Mouse (Mus musculus): ENCODE results near the gene BC080695. TPM values are rescaled to one million over a fixed set of nuclear protein-coding genes. Genes with fewer than 3 reads are reported as not detected.
"Not testable (repeated sequence)": the region's sequence is repeated elsewhere in the genome, so short reads cannot be mapped to it uniquely, and the experiment has no call there.

Gene BC080695
- total RNA-seq (2021) (not detected), polyA plus RNA-seq (2012; rRNA removed) (not detected in 2 replicates)
- long read RNA-seq: 0 reads

DNA sequence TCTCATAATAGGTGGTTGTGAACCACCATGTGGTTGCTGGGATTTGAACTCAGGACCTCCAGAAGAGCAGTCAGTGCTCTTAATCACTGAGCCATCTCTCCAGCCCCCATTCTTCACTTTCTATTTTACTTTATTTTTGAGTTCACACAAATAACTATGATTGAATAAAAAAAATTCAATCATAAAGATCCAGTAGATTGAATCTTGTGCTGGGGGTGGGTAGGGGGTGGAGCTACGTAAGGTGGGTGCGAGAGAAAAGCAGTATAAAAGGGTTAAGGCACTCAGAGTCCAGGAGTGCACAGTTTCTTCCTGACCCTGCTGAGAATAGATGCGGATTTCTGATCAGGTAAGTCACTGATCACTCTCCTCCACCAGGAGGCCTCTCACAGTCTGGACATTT, at the start of gene BC080695, which contains the start of gene Gm13057:
TSS of gene BC080695 (plus strand) at position 301 of the 400 bp plus-strand sequence.
TSS of gene Gm13057 (plus strand) at position 310 of the 400 bp plus-strand sequence.
- DNase-seq: not testable (repeated sequence)

DNA sequence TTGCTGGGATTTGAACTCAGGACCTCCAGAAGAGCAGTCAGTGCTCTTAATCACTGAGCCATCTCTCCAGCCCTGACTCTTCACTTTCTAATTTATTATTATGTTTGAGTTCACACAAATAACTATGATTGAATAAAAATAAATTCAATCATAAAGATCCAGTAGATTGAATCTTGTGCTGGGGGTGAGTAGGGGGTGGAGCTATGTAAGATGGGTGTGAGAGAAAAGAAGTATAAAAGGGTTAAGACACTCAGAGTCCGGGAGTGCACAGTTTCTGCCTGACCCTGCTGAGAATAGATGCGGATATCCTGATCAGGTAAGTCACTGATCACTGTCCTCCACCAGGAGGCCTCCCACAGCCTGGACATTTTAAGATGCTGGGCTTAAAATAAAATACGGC, 40.5 kb upstream of the BC080695 start, which contains the start of gene Gm13043:
TSS of gene Gm13043 (plus strand) at position 301 of the 400 bp plus-strand sequence.
- DNase-seq: no peak

DNA sequence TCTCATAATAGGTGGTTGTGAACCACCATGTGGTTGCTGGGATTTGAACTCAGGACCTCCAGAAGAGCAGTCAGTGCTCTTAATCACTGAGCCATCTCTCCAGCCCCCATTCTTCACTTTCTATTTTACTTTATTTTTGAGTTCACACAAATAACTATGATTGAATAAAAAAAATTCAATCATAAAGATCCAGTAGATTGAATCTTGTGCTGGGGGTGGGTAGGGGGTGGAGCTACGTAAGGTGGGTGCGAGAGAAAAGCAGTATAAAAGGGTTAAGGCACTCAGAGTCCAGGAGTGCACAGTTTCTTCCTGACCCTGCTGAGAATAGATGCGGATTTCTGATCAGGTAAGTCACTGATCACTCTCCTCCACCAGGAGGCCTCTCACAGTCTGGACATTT, 15.8 kb upstream of the BC080695 start, which contains the start of gene Gm13040:
TSS of gene Gm13040 (plus strand) at position 301 of the 400 bp plus-strand sequence.
- not testable (repeated sequence) for DNase-seq

DNA sequence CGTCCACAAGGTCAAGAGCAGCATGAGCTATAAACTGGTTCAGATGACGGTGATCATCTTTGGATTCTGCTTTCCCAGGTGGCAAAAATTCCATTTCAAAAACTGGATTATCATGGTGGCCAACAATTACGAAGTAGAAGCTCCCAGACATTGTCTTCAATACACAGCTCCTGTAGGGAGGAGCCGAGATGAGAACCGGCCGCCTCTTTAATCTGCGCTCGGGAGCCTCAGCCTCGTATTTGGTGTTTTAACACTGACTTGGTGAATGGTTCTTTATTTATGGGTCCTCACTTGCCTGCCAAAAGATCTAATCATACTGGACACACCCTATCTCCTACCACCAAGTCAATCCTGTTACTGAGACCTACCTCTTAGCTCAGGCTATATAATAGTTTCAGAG, 60.4 kb downstream of the BC080695 start:
- not testable (repeated sequence) for DNase-seq

DNA sequence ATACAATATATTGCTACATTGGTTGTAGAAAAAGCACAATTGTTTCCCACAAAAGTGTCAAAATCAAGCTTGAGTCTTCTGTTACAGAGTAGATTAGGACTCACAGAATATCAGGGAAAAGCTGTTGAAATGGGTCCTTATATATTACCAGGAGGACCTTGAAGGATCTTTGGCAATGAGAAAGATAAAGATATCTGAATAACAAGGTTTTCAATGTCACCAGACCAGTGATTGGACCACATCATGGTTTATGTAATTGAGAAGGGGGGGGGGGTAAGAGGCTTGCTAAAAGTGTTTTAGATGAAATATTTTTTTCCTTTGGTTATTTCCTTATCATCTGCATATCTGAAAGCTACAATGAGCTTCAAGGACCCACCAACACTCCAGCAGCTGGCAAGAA, 63.2 kb downstream of the BC080695 start, which contains the start of gene Gm13083:
TSS of gene Gm13083 (plus strand) at position 301 of the 400 bp plus-strand sequence.
- DNase-seq: not testable (repeated sequence)

DNA sequence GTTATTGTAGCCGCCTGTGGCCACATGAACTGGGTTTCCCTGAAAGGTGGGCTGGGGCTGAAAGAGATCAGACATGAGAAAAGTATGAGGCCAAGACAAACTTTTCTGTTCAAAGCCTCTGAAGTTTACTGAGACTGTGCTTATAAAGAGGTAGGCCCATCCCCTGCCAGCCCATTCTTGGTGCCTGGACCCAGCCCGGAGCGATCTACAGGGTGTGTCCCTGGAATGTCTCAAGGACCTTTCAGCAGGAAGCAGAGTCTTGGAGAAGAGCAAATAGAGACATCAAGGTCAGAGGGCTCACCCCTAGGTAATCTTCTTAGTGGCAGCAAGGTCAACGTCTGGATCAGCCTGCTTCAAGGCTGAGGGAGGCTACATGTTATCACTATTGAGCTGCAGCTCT, 66.6 kb downstream of the BC080695 start:
- not testable (repeated sequence) for DNase-seq

Other genes with a start within 250 kb of the BC080695 start
- under 1 TPM; 0.20 to 0.24 TPM for gene Lrrc38, start 201.9 kb upstream of the BC080695 start, total RNA-seq (2021)
- 0.59 and 0.91 TPM in 2 replicates for gene Lrrc38, start 201.9 kb upstream of the BC080695 start, polyA plus RNA-seq (2012; rRNA removed)
- not detected for gene Pramel1, start 157.3 kb upstream of the BC080695 start, total RNA-seq (2021)
- gene Pramel1, start 157.3 kb upstream of the BC080695 start, polyA plus RNA-seq (2012; rRNA removed): not detected in 2 replicates
- 10 to 100 TPM in 1 of 2 experiments, 1 to 10 TPM in 1; 9.7 to 13.9 TPM for gene Pramef8, start 139.3 kb upstream of the BC080695 start, total RNA-seq (2021)
- gene Pramef8, start 139.3 kb upstream of the BC080695 start, polyA plus RNA-seq (2012; rRNA removed): 3.3 and 4.3 TPM in 2 replicates
- not detected for gene Oog4, start 101.4 kb upstream of the BC080695 start, total RNA-seq (2021)
- not detected in 2 replicates for gene Oog4, start 101.4 kb upstream of the BC080695 start, polyA plus RNA-seq (2012; rRNA removed)
- not detected for gene Gm13043, start 40.4 kb upstream of the BC080695 start, total RNA-seq (2021)
- gene Gm13043, start 40.4 kb upstream of the BC080695 start, polyA plus RNA-seq (2012; rRNA removed): not detected in 2 replicates
- gene Gm13040, start 15.7 kb upstream of the BC080695 start, total RNA-seq (2021): not detected
- not detected in 2 replicates for gene Gm13040, start 15.7 kb upstream of the BC080695 start, polyA plus RNA-seq (2012; rRNA removed)
- not detected for gene Gm13057, start within 50 bp of the BC080695 start, total RNA-seq (2021)
- not detected in 2 replicates for gene Gm13057, start within 50 bp of the BC080695 start, polyA plus RNA-seq (2012; rRNA removed)
- gene Gm13083, start 63.3 kb downstream of the BC080695 start, total RNA-seq (2021): not detected
- not detected in 2 replicates for gene Gm13083, start 63.3 kb downstream of the BC080695 start, polyA plus RNA-seq (2012; rRNA removed)
- gene Gm13088, start 105.5 kb downstream of the BC080695 start, total RNA-seq (2021): not detected
- gene Gm13088, start 105.5 kb downstream of the BC080695 start, polyA plus RNA-seq (2012; rRNA removed): not detected in 2 replicates
- gene Gm13089, start 151.0 kb downstream of the BC080695 start, total RNA-seq (2021): not detected
- not detected in 2 replicates for gene Gm13089, start 151.0 kb downstream of the BC080695 start, polyA plus RNA-seq (2012; rRNA removed)
- gene Gm13078, start 167.8 kb downstream of the BC080695 start, total RNA-seq (2021): not detected
- gene Gm13078, start 167.8 kb downstream of the BC080695 start, polyA plus RNA-seq (2012; rRNA removed): not detected in 2 replicates
- not detected for gene Gm13023, start 237.7 kb downstream of the BC080695 start, total RNA-seq (2021)
- not detected in 2 replicates for gene Gm13023, start 237.7 kb downstream of the BC080695 start, polyA plus RNA-seq (2012; rRNA removed)

Measured in adrenal gland, adult 2 months (tissue).